Mouse (Mus musculus) gastrocnemius, adult 2 months (tissue): ENCODE measurements around the gene N4bp1. TPM values are rescaled to one million over a fixed set of nuclear protein-coding genes. Genes with fewer than 3 reads are reported as not detected.

Experiments
- DNase-seq: peaks from one replicate; pipeline ENCODE4 v3.0.0; 2022
- H3K27ac ChIP-seq: fragments of 200-600 bp; 2 replicates; pipeline ENCODE4 v1.8.1; 2022; ENCODE audit warnings: mild to moderate bottlenecking
- H3K4me3 ChIP-seq: fragments of 200-600 bp; 2 replicates; pipeline ENCODE4 v1.8.1; 2022; ENCODE audit warnings: mild to moderate bottlenecking, moderate library complexity
- CTCF ChIP-seq: fragments of 200-600 bp; IDR thresholded peaks from 2 replicates; pipeline ENCODE4 v1.8.1; 2022; ENCODE audit warnings: antibody characterized with exemption, mild to moderate bottlenecking, moderate library complexity
- intact Hi-C: fragments of 180-260 bp; cut with DNase I; formaldehyde crosslinking; loops from one replicate; pipeline ENCODE4 v1.15.1; 2025
- total RNA-seq, 2 experiments: library from RNA; stranded (reverse); gene quantifications; 2 replicates each; pipeline ENCODE4 v1.2.3; 2021

N4bp1 gene
- total RNA-seq, 2 experiments from 2014 or later, result 16.6 to 18.2 TPM

- Histone ChIP-seq H3K27ac (no peak overlapping the region), H3K4me3 (no peak overlapping the region)
- no peak for DNase-seq
- no peak for TF ChIP-seq CTCF
- intact Hi-C loops, result no loop called here
Measured at GRCm38 (mm10) chr8:86827199-86827598, 57.9 kb downstream of the N4bp1 start.

DNA sequence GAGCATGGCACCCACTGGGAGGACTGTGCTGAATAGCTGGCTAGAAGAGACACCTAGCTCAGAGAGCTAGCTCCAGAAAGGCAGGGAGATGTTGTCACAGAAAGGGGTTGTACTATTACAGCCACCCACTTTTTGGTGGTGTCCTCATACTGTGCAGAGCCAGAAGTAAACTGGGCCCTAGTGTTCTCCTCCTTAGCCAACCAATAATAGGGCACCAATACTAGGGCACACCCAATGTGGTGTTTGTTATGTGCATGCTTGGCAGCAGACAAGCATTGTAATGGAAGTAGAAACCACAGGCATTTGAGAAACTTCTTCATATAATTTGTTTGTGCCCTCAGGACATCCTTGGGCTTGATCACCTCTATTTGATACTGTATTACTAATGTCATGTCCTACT lies 58.5 kb downstream of the N4bp1 start:
- H3K4me3 ChIP-seq, result no peak overlapping the region
- intact Hi-C loops, result no loop called here
- no peak overlapping the region for H3K27ac ChIP-seq
- no peak for DNase-seq
- no peak for TF ChIP-seq CTCF

- no peak for TF ChIP-seq CTCF
- intact Hi-C loops, result no loop called here
- DNase-seq, result no peak
- Histone ChIP-seq H3K27ac (0 out of 2 replicates have a peak overlapping the region, but pooled peaks have one; percentile 24), H3K4me3 (no peak overlapping the region)
Measured at GRCm38 (mm10) chr8:86825674-86826448, 59.2 kb downstream of the N4bp1 start.

DNA sequence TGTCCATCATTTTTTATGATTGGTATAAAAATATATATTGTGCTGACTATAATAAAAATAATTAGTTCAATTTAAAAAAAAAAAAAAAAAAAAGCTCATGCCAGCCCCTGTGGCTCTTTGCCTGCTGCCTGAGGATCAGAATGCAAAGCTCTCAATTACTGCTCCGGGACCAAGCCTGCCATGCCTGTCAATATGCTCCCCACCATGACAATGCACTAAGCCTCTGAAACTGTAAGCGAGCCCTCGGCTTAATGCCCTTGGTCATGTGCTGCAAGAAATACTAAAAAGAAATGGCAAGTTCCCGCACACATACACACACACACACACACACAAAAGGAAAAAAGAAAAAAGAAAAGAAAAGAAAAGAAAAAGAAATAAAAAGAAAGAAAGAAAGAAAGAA lies 60.3 kb downstream of the N4bp1 start:
- intact Hi-C loops, result no loop called here
- no peak overlapping the region for H3K4me3 ChIP-seq
- DNase-seq, result no peak
- no peak for TF ChIP-seq CTCF
- no peak overlapping the region for H3K27ac ChIP-seq

- intact Hi-C loops, result loop anchor here (2.0 kb wide), 1 partner anchor 82 kb away; no protein-coding TSS in a partner anchor
- no peak overlapping the region for H3K4me3 ChIP-seq
- peak; percentile 69 for DNase-seq
- no peak overlapping the region; the same call in 1 of the 2 replicates for H3K27ac ChIP-seq
- TF ChIP-seq CTCF, result peak; percentile 69
Measured at GRCm38 (mm10) chr8:86820756-86821201, 64.3 kb downstream of the N4bp1 start.

GRCm38 (mm10) chr8:86820186-86820755 lies 64.8 kb downstream of the N4bp1 start:
- no peak for DNase-seq
- Histone ChIP-seq H3K27ac (no peak overlapping the region), H3K4me3 (no peak overlapping the region)
- TF ChIP-seq CTCF, result no peak
- intact Hi-C loops, result loop anchor here (2.0 kb wide), 1 partner anchor 83 kb away; no protein-coding TSS in a partner anchor

GRCm38 (mm10) chr8:86819426-86819825 lies 65.6 kb downstream of the N4bp1 start:
- intact Hi-C loops, result no loop called here
- Histone ChIP-seq H3K4me3 (no peak overlapping the region), H3K27ac (no peak overlapping the region)
- TF ChIP-seq CTCF, result no peak
- no peak for DNase-seq

- Histone ChIP-seq H3K4me3 (no peak overlapping the region), H3K27ac (peak overlapping the region; percentile 58)
- no peak; the same call in 1 of the 2 replicates for TF ChIP-seq CTCF
- DNase-seq, result no peak
- intact Hi-C loops, result loop anchor here (5.0 kb wide), 1 partner anchor 93 kb away; no protein-coding TSS in a partner anchor
Measured at GRCm38 (mm10) chr8:86808990-86809960, 75.8 kb downstream of the N4bp1 start.

DNA sequence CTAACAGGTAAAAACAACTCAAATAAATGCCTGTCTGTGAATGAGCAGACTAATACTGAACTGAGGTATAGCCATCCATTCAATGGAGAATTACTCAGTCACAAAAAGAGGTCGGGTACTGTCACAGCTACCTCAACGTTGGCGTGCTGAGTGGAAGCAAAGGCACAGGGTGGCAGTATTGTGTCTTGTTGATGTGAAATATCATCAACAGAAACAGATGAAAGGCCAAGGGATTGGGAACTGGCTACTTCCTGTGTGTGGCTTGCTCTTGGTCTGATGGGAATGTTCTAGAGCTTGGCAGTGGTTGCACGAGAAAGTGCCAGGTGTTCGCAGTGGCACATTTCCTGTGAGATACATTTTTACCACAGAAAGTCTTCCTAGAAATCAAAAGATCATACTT lies 76.8 kb downstream of the N4bp1 start:
- intact Hi-C loops, result loop anchor here (5.0 kb wide), 1 partner anchor 94 kb away; no protein-coding TSS in a partner anchor
- Histone ChIP-seq H3K4me3 (peak overlapping the region; percentile 19; the same call in 1 of the 2 replicates), H3K27ac (peak overlapping the region; percentile 53)
- peak; percentile 42 for DNase-seq
- TF ChIP-seq CTCF, result peak; percentile 48

- Histone ChIP-seq H3K4me3 (no peak overlapping the region), H3K27ac (peak overlapping the region; percentile 66)
- no peak for TF ChIP-seq CTCF
- DNase-seq, result no peak
- intact Hi-C loops, result no loop called here
Measured at GRCm38 (mm10) chr8:86801988-86802387, 83.1 kb downstream of the N4bp1 start.

GRCm38 (mm10) chr8:86800966-86801365 lies 84.1 kb downstream of the N4bp1 start:
- no peak overlapping the region for H3K4me3 ChIP-seq
- peak overlapping the region; percentile 66 for H3K27ac ChIP-seq
- no peak for DNase-seq
- intact Hi-C loops, result no loop called here
- no peak for TF ChIP-seq CTCF

GRCm38 (mm10) chr8:86798141-86798540 lies 86.9 kb downstream of the N4bp1 start:
- peak overlapping the region; percentile 2; the same call in 1 of the 2 replicates for H3K4me3 ChIP-seq
- TF ChIP-seq CTCF, result no peak
- peak overlapping the region; percentile 86 for H3K27ac ChIP-seq
- DNase-seq, result peak; percentile 85
- intact Hi-C loops, result loop anchor here (5.0 kb wide), 1 partner anchor 171 kb away; no protein-coding TSS in a partner anchor
